In genomic region chr11:5063561-5064281, GRCm38 (mm10) we compare ENCODE assay signal across 8 mouse cellular contexts. TPM values are rescaled to one million over a fixed set of nuclear protein-coding genes. Genes with fewer than 3 reads are reported as not detected.
DNase-seq lines count a peak whose midpoint lies in the region; ATAC-seq and TF ChIP-seq lines count a peak whose summit lies in the region.

No protein-coding gene starts in this region.

- no peak for TF ChIP-seq CTCF in thymus, adult 2 months (IDR thresholded peaks at IDR 0.05; ENCODE audit: borderline replicate concordance, control insufficient read depth, extremely low read depth, insufficient read depth, low read length, poor library complexity)

- DNase-seq in right cerebral cortex, postnatal 25 days, result peak; percentile 35
- DNase-seq in right cerebral cortex, postnatal 14 days, result no peak
- no peak for DNase-seq in hindbrain, embryonic 14.5 days (ENCODE audit: low spot score)
- DNase-seq in lung, postnatal 4 days, result peak; percentile 30 to 43
- DNase-seq in natural killer cell, adult 2 months (ENCODE audit: low spot score in 2 of 2), result no peak
- DNase-seq in thymus, adult 2 months, result no peak

- ATAC-seq in erythroblast, adult 5-6 weeks (replicated peaks; ENCODE audit: low FRiP score, poor library complexity, severe bottlenecking), result no peak
- no peak for ATAC-seq in hindbrain, embryonic 14.5 days (ENCODE audit: low FRiP score)

- H3K27me3 ChIP-seq in erythroblast, embryonic 14.5 days (ENCODE audit: control insufficient read depth), result peaks cover 63% of the 10 kb centered on the region
- peaks cover 59% of the 10 kb centered on the region for H3K27me3 ChIP-seq in hindbrain, embryonic 14.5 days (ENCODE audit: control insufficient read depth, insufficient read depth, low read length)
- peaks cover 39% of the 10 kb centered on the region for H3K27me3 ChIP-seq in thymus, adult 2 months (ENCODE audit: control insufficient read depth, insufficient read depth, low read length)

- H3K4me1 ChIP-seq in erythroblast, embryonic 14.5 days (ENCODE audit: control insufficient read depth), result peaks cover 49% of the 10 kb centered on the region
- peaks cover 39% of the 10 kb centered on the region for H3K4me1 ChIP-seq in hindbrain, embryonic 14.5 days (replicated peaks; ENCODE audit: control insufficient read depth, insufficient read depth, low read length)
- H3K4me1 ChIP-seq in thymus, adult 2 months (replicated peaks; ENCODE audit: control insufficient read depth, insufficient read depth, low read length), result peaks cover 17% of the 10 kb centered on the region

- H3K9me3 ChIP-seq in erythroblast, embryonic 14.5 days (ENCODE audit: control insufficient read depth, low read length), result peaks cover 14% of the 10 kb centered on the region
- H3K9me3 ChIP-seq in hindbrain, embryonic 14.5 days (ENCODE audit: control insufficient read depth, low read length), result no peaks in the 10 kb centered on the region

- H3K4me3 ChIP-seq in erythroblast, embryonic 14.5 days (replicated peaks), result peak overlapping the region; percentile 66
- H3K4me3 ChIP-seq in hindbrain, embryonic 14.5 days (replicated peaks; ENCODE audit: low read length), result peak overlapping the region; percentile 82
- H3K4me3 ChIP-seq in thymus, adult 2 months (ENCODE audit: control insufficient read depth, insufficient read depth, low read length), result no peak overlapping the region

- peak overlapping the region; percentile 76; the same call in 1 of the 2 replicates for H3K9ac ChIP-seq in hindbrain, embryonic 14.5 days

- peaks cover 25% of the 10 kb centered on the region for H3K36me3 ChIP-seq in erythroblast, embryonic 14.5 days (ENCODE audit: control insufficient read depth)
- H3K36me3 ChIP-seq in hindbrain, embryonic 14.5 days (replicated peaks; ENCODE audit: control insufficient read depth, insufficient read depth), result peaks cover 16% of the 10 kb centered on the region
- peaks cover 8% of the 10 kb centered on the region for H3K36me3 ChIP-seq in thymus, adult 2 months (ENCODE audit: control insufficient read depth, insufficient read depth, low read length)

- peak overlapping the region; percentile 71 for H3K4me2 ChIP-seq in hindbrain, embryonic 14.5 days (replicated peaks)

- no peak overlapping the region for H3K27ac ChIP-seq in hindbrain, embryonic 14.5 days
- H3K27ac ChIP-seq in thymus, adult 2 months (ENCODE audit: control insufficient read depth, insufficient read depth, low read length), result no peak overlapping the region

- WGBS in hindbrain, embryonic 14.5 days, result 54% methylated on average over 31 of the region's 31 CpGs
- 78% methylated on average over 31 of the region's 31 CpGs for WGBS in thymus, adult 2 months

- no peak for TF ChIP-seq POLR2A in thymus, adult 2 months (IDR thresholded peaks at IDR 0.05; ENCODE audit: control insufficient read depth, extremely low read depth, insufficient read depth, low read length, poor library complexity)

RNA-seq across cellular contexts. Expression of gene Gas2l1, which starts 1.4 kb away (rescaled TPM):
- 1.7 and 2.3 TPM in 2 replicates for polyA plus RNA-seq in erythroblast, embryonic 14.5 days (2012)
- 0.58 TPM in 1 of 2 replicates, not detected in the other for total RNA-seq in erythroblast, adult 5-6 weeks (2015; ENCODE audit: low replicate concordance)
- 0.34 and 0.56 TPM in 2 replicates for total RNA-seq in erythroblast, adult 5-6 weeks (2017; ENCODE audit: low replicate concordance)
- polyA plus RNA-seq in hindbrain, embryonic 14.5 days (2014; fragmentation: Nextera tagmentation; extraction: Ambion mirVana), result 24.9 and 28.9 TPM in 2 replicates
- polyA plus RNA-seq in thymus, adult 2 months (2012; rRNA removed), result 24.9 and 27.3 TPM in 2 replicates

RNA-seq across cellular contexts. Expression of gene Rasl10a, which starts 5.8 kb away (rescaled TPM):
- polyA plus RNA-seq in erythroblast, embryonic 14.5 days (2012), result not detected in 2 replicates
- total RNA-seq in erythroblast, adult 5-6 weeks (2015; ENCODE audit: low replicate concordance), result not detected in 2 replicates
- not detected in 2 replicates for total RNA-seq in erythroblast, adult 5-6 weeks (2017; ENCODE audit: low replicate concordance)
- 1.0 and 1.8 TPM in 2 replicates for polyA plus RNA-seq in hindbrain, embryonic 14.5 days (2014; fragmentation: Nextera tagmentation; extraction: Ambion mirVana)
- 5.1 and 6.5 TPM in 2 replicates for polyA plus RNA-seq in thymus, adult 2 months (2012; rRNA removed)

RNA-seq across cellular contexts. Expression of gene Rhbdd3, which starts 35.0 kb away (rescaled TPM):
- polyA plus RNA-seq in erythroblast, embryonic 14.5 days (2012), result 1.6 and 2.0 TPM in 2 replicates
- 5.6 and 9.2 TPM in 2 replicates for total RNA-seq in erythroblast, adult 5-6 weeks (2015; ENCODE audit: low replicate concordance)
- total RNA-seq in erythroblast, adult 5-6 weeks (2017; ENCODE audit: low replicate concordance), result 4.5 and 10.9 TPM in 2 replicates
- 39.7 and 44.5 TPM in 2 replicates for polyA plus RNA-seq in hindbrain, embryonic 14.5 days (2014; fragmentation: Nextera tagmentation; extraction: Ambion mirVana)
- 28.6 and 31.3 TPM in 2 replicates for polyA plus RNA-seq in thymus, adult 2 months (2012; rRNA removed)

RNA-seq across cellular contexts. Expression of gene Ewsr1, which starts 35.3 kb away (rescaled TPM):
- 130 and 171 TPM in 2 replicates for polyA plus RNA-seq in erythroblast, embryonic 14.5 days (2012)
- 139 and 186 TPM in 2 replicates for total RNA-seq in erythroblast, adult 5-6 weeks (2015; ENCODE audit: low replicate concordance)
- total RNA-seq in erythroblast, adult 5-6 weeks (2017; ENCODE audit: low replicate concordance), result 453 and 581 TPM in 2 replicates
- 267 and 288 TPM in 2 replicates for polyA plus RNA-seq in hindbrain, embryonic 14.5 days (2014; fragmentation: Nextera tagmentation; extraction: Ambion mirVana)
- 1,137 and 1,289 TPM in 2 replicates for polyA plus RNA-seq in thymus, adult 2 months (2012; rRNA removed)

Comparison
In these comparisons a context has a peak if more than half of its experiments do, and no peak if none do; other contexts are left out.
1. DNase-seq: peak in right cerebral cortex, postnatal 25 days (single experiment) and lung, postnatal 4 days (2 of 2); none in right cerebral cortex, postnatal 14 days (single experiment), hindbrain, embryonic 14.5 days (single experiment), natural killer cell, adult 2 months (0 of 2) and thymus, adult 2 months (single experiment).